Mouse (Mus musculus) yolk sac, embryonic 10.5 days (tissue): ENCODE measurements around the gene Bbs5.
"Not testable (repeated sequence)": the region's sequence is repeated elsewhere in the genome, so short reads cannot be mapped to it uniquely, and the experiment has no call there.

ENCODE experiments used
- DNase-seq: peaks from one replicate; pipeline ENCODE4 v3.0.0-alpha.2; 2017; ENCODE audit warnings: low spot score

The Bbs5 gene

DNA sequence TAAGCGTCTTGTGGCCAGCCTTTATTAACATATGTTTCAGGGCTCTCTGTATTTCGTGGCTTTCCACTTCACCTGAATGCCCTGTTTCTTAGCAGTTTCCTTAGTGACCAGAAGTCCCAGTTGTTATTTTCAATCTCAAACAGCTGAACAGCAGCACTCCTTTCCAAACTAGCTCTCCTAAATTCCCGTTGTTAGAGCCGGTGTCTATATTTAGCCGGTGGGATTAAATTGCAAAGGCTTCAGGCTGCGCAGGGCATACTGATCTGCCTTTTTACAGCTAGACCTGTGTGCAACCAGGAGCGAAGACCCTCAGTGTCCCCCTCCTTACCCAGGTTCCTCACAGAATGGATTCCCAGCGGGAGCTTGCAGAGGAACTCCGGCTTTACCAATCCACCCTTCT lies 22.9 kb downstream of the Bbs5 start, which contains the start of gene Klhl41:
Gene Klhl41, plus strand, starts transcription at position 268 of the 400 bp plus-strand sequence.
- DNase-seq: no peak

DNA sequence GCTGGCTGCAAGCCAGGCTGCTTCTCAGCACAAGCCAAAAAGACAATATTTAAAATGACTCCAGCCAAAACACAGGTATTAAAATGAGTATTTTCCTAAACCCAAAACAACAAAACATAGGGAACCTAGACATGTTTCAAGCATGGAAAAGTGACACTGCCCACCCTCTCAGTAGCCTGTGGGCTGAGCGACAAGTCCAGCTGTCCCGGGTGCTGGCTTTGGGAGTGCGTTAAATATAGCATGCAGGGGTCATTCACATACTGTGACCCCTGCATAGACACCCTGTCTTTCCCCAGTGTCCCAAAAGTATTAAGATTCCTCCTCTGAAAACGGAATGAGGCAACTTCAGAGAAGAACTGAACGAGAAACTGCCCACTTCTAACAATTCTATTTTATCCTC lies 26.8 kb downstream of the Bbs5 start:
- no peak for DNase-seq

DNA sequence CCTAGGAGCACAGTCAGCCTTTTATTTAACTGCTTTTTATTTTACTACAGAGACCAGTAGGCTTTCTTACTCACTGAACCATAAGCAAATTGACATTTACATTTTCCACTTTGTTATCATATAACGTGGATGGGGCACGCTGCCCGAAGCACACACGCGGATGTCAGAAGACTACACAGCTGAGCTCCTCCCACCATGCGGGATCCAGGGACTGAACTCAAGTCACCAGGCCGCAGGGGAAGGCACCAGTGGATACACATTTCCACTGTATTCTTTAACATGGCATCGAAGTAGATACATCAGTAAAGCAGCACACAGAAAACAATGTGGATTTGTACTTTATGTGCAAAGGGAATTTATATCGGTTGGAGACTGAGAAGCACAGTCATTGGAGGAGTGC lies 28.3 kb downstream of the Bbs5 start:
- no peak for DNase-seq

GRCm38 (mm10) chr2:69676713-69677112 lies 29.7 kb downstream of the Bbs5 start:
- no peak for DNase-seq

DNA sequence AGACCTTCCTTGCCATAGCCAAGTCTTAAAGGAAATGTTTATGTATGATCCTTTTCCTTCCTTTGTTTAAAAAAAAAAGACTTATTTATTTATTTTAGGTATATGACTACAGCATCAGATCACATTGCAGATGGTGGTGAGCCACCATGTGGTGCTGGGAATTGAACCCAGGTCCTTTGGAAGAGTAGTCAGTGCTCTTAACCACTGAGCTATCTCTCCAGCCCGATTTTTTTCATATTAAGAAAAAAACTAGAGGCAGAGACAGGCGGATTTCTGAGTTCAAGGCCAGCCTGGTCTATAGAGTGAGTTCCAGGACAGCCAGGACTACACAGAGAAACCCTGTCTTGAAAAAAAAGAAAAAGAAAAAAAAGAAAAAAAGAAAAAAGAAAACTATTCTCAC lies 30.2 kb downstream of the Bbs5 start:
- not testable (repeated sequence) for DNase-seq

- DNase-seq: no peak
Measured at GRCm38 (mm10) chr2:69679990-69680389, 33.0 kb downstream of the Bbs5 start.

DNA sequence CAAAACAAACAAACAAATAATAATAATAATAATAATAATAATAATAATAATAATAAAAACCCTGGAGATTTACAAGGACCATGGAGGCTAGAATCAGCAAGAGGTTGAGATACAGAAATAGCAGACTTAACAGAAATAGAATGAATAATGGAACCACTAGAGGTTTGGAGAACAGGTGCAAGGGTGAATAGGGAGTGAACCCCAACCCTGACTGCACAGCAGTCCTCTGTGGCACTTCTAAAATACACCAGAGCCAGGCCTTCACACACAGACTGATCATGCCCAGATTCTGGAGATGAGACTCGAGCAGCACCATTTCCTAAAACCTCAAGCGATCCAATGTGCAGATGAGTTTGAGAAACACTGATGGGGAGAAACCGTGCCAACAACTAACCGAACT lies 35.0 kb downstream of the Bbs5 start:
- no peak for DNase-seq

GRCm38 (mm10) chr2:69683036-69683805 lies 36.2 kb downstream of the Bbs5 start:
- no peak for DNase-seq

DNA sequence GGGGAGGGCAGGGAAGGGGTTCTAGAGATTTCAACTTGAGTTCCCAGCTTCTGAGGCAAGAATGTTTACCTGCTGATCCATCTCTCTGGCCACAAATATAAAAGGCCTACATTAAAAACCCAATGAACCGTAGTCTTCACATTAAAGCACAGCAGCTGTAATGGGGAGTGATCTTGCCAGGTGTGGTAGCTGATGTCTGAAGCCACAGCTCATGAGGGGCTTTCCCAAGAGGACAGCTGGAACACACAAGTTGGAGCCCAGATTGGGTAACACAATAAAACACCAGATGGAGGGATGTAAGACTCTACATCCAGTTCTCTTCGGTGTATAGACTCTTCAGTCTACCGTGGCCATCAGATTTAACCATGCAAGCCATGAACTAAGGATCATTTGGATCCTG lies 37.5 kb downstream of the Bbs5 start:
- DNase-seq: no peak

DNA sequence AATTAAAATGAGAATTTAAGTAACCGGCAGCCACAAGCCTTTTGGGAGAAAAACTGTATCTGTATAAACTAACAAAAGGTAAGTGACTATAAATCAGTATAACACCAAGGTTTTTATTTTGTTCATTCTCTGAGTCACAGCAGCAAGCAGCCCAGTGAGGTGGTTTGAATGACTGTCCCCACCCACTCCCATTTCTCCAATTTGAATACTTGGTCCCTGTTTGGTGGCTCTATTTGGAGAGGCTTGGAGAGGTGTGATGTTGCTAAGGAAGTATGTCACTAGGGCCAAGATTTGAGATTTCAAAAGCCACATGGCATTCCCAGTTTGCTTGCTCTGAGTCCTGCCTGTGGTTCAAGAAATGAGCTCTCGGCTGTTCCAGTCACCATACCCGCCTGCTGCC lies 43.2 kb downstream of the Bbs5 start:
- DNase-seq: no peak

GRCm38 (mm10) chr2:69690843-69691242 lies 43.9 kb downstream of the Bbs5 start:
- no peak for DNase-seq

DNA sequence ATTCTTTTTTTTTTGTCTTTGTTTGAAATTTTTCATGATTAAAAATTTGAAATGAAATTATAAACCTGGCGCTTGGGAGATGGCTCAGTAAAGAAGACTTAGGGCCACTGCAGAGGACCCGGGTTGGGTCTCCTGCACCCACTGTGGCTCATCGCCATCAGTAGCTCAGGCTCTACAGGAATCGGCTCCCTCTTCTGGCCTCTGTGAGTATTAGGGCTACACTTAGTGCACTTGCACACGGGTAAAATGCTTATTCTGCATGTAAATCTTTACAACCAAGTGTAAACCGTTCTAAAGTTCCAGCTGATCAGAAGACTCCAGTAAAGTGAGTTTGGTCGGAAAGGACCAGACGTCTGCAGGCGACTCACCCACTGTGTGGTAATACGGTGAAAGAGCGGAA lies 46.5 kb downstream of the Bbs5 start:
- DNase-seq: no peak

DNA sequence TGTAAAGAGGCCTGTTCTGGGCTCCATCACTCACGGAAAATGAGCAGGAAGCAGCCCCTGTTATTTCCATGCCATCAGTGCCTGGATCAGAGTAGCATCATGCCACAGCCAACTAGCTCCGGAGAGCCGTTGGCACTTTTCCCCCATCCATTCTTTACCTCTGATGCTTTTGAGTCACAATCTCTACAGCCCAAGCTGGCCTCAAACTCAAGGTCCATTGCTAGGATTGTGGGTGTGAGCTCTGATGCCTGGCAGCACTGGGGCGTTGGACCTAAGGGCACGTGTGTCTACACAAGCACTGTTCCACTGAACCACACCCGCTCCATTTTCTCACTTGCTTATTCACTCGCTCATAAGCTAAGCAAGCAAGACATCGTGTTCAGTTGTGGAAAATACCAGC lies 53.5 kb downstream of the Bbs5 start:
- DNase-seq: no peak

GRCm38 (mm10) chr2:69712171-69712570 lies 65.2 kb downstream of the Bbs5 start:
- DNase-seq: no peak

DNA sequence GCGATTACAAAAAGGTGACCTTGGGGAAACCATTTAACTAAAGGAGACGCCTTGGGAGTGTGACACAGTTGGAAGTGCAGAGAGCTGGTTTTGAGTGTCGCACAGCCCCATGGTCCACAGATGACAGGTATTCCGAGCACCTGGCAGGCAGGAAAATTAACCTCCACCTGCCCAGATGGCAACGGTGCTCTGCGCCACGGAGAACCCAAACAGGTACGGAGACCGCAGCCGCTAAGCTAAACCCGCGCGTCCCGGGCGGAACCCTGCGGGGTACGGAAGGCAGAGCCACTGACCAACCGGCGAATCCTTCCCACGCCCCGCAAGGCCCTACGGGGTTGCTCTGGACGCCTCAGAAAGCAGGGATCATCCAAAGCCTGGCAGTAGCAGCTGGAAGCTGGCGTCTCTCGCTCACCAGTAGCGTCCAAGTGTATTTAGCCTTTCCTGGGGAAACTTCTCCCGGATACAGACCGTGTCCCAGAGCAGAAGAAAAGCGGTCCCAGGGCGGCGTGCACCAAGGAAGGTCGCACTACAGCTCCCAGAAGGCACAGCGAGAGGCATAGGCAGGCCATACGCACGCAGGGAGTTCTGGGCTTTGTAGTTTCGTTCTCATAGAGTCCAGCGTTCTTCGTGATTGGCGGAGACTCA lies 66.1 kb downstream of the Bbs5 start, which contains the start of gene Fastkd1:
Gene Fastkd1, minus strand, starts transcription at position 536 of the 645 bp plus-strand sequence.
- DNase-seq: peak; percentile 87

DNA sequence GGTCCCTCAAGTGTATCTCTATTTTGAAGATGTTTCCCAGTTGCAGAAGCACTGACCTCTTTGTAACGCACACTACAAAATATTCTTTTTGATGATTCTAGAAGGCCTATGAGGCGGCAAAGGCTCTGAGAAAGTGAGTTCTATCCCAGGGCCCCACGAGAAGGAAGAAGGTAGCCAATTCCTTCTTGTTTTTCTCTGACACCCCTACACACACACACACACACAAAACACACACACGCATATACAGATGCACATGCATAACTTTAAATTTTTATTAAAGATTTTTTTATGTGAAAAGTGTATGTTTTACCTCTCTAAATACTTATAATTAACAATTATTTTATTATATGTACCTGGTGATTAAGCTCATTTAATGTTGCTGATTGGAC lies 66.6 kb downstream of the Bbs5 start:
- DNase-seq: no peak

GRCm38 (mm10) chr2:69714126-69714525 lies 67.2 kb downstream of the Bbs5 start:
- DNase-seq: no peak

- DNase-seq: no peak
Measured at GRCm38 (mm10) chr2:69716483-69716882, 69.5 kb downstream of the Bbs5 start.
